Comparison of ENCODE assay signal across 8 mouse cellular contexts in genomic region chr4:150002021-150002528, GRCm38 (mm10). TPM values are rescaled to one million over a fixed set of nuclear protein-coding genes. Genes with fewer than 3 reads are reported as not detected.
DNase-seq lines count a peak whose midpoint lies in the region.

No protein-coding gene starts in this region.

- DNase-seq in gastrocnemius, adult 18-20 months (ENCODE audit: low spot score), result peak; percentile 52
- no peak for DNase-seq in gastrocnemius, adult 8-10 months (ENCODE audit: low spot score in 2 of 2)
- peak; percentile 66 for DNase-seq in ZHBTc4 (ENCODE audit: low read depth, low spot score)
- peak; percentile 84 to 86 for DNase-seq in kidney, adult 8-10 months
- DNase-seq in lung, postnatal 36 days, result peak; percentile 53
- no peak for DNase-seq in spleen, postnatal 36 days (ENCODE audit: low spot score in 2 of 2)
- DNase-seq in layer of hippocampus, postnatal 10 days (ENCODE audit: low spot score in 2 of 2), result no peak
- DNase-seq in right cerebral cortex, postnatal 14 days, result no peak

RNA-seq across cellular contexts. Expression of gene H6pd, which starts 6.7 kb away (rescaled TPM):
- 10 to 100 TPM; 45.5 to 56.8 TPM for total RNA-seq in gastrocnemius, adult 18-20 months (2021)
- total RNA-seq in gastrocnemius, adult 8-10 months (2022), result 10 to 100 TPM; 47.5 to 82.4 (median 65.4) TPM
- 10 to 100 TPM; 10.7 to 12.8 TPM for total RNA-seq in layer of hippocampus, postnatal 10 days (2021)

RNA-seq across cellular contexts. Expression of gene Spsb1, which starts 47.2 kb away (rescaled TPM):
- total RNA-seq in gastrocnemius, adult 18-20 months (2021), result 1 to 10 TPM; 5.9 to 9.6 TPM
- 10 to 100 TPM in 1 of 4 experiments, 1 to 10 TPM in 3; 3.6 to 10.5 (median 4.7) TPM for total RNA-seq in gastrocnemius, adult 8-10 months (2022)
- total RNA-seq in layer of hippocampus, postnatal 10 days (2021), result 10 to 100 TPM; 16.7 to 19.9 TPM

Comparison
In these comparisons a context has a peak if more than half of its experiments do, and no peak if none do; other contexts are left out.
1. DNase-seq: peak in gastrocnemius, adult 18-20 months (single experiment), ZHBTc4 (single experiment), kidney, adult 8-10 months (2 of 2) and lung, postnatal 36 days (single experiment); none in gastrocnemius, adult 8-10 months (0 of 2), spleen, postnatal 36 days (0 of 2), layer of hippocampus, postnatal 10 days (0 of 2) and right cerebral cortex, postnatal 14 days (single experiment).